Mouse (Mus musculus): ENCODE results near the gene Olfr221. TPM values are rescaled to one million over a fixed set of nuclear protein-coding genes. Genes with fewer than 3 reads are reported as not detected.

Olfr221 gene
- total RNA-seq, 2 experiments from 2014 or later: not detected

GRCm38 (mm10) chr14:52003981-52004495 lies 38.2 kb downstream of the Olfr221 start:
- DNase-seq: no peak

GRCm38 (mm10) chr14:51997483-51997882 lies 44.8 kb downstream of the Olfr221 start:
- peak; percentile 5 for DNase-seq

DNA sequence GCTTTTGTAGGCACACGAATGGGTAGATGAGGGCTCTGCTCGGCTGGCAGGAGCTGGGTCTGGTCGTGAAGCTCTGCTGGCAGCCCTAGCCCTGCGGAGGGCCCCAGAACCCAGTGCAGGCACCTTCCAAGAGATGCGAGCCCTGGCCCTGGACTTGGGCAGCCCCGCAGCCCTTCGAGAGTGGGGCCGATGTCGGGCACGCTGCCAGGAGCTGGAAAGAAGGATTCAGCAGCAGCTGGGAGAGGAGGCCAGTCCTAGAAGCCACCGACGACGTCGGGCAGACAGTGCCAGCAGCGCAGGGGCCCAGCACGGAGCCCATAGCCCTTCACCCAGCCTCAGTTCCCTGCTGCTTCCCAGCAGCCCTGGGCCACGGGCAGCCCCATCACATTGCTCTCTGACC lies 45.4 kb downstream of the Olfr221 start:
- no peak for DNase-seq

DNA sequence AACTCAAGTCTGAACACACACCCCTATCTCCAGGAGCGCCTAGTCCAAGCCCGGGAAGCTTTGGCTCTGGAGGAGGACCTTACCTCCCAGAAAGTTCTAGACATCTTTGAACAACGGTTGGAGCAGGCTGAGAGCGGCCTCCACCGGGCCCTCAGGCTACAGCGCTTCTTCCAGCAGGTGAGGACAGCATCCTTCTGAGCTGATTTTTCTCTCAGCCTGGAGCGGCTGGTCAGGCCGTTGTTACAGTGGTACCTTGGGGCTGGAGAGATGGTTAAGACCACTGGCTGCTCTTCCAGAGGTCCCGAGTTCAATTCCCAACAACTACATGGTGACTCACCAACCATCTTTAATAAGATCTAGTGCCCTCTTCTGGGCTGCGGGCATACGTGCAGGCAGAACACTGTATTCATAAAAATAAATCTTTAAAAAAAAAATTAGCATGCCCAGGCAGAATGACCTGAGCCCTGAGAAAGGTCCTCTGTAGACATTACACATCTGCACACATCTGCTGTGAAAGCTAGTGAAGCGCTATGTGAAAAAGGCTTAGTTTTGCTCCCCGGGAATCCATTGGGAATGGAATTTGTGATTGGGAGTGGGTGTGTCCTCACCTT lies 45.9 kb downstream of the Olfr221 start:
- DNase-seq: no peak

- DNase-seq: no peak
These were observed 46.9 kb downstream of the Olfr221 start for GRCm38 (mm10) chr14:51995219-51995871.

- DNase-seq: no peak
These were observed 47.8 kb downstream of the Olfr221 start for GRCm38 (mm10) chr14:51994453-51994852.

GRCm38 (mm10) chr14:51989461-51989970 lies 52.7 kb downstream of the Olfr221 start:
- no peak for DNase-seq

GRCm38 (mm10) chr14:51988731-51989130 lies 53.5 kb downstream of the Olfr221 start:
- no peak for DNase-seq

DNA sequence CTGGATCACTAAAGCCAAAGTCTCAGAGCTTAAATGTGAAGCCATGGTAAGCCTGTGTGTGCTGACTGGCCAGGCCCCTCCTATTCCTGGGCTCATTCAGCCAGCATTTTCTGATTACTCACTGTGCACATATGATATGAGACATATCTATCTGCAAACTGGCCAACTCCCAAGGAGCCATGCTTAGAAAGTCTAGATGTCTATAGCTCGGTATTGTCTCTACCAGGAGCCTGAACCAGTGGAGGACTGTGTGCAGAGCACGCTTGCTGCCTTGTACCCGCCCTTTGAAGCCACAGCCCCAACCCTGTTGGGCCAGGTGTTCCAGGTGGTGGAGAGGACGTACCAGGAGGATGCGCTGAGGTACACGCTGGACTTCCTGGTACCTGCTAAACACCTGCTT lies 55.1 kb downstream of the Olfr221 start:
- no peak for DNase-seq

- no peak for DNase-seq
These were observed 56.1 kb downstream of the Olfr221 start for GRCm38 (mm10) chr14:51986153-51986505.

DNA sequence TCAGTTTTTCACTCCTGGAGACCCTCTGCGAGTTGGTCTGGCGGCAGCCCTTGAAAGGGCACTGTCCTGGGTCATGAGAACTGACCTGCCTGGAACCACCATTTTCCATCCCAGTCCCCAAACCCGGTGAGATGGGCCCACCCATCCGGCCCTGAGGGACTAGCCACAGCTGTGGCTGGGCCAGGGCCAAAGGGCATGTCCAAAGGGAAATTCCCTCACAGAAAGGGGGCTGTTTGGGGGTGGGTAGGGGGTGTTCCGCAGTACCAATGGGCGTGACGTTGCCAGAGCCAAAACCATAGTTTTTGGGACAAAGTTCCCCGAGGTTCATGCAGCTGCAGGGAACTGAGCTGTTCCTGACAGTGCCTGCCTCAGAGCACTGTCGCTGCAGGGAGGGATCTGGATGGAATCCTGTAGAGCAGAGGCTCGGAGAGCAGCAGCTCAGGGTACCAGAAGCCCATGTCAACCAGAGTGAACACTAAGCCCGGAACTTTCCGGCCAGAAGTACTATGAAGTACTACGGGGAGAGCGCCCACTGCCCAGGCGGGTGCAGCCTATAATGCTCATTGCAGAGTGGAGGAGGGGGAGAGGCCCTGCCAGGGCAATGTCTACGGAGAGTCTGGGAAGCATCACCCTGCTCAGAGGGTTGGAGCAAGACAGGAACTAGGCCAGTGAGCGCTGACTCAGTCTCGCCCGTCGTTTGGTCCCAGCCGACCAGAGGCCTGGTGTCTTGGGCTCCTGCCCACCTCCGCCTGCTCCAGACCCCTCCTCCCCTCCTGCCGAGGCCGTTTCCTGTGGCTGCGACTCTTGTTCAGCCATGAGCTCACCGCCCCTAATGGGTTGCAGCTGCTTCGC lies 56.7 kb downstream of the Olfr221 start:
- peak; percentile 92 for DNase-seq

- DNase-seq: peak; percentile 86
These were observed 57.7 kb downstream of the Olfr221 start, which contains the start of gene Arhgef40 for GRCm38 (mm10) chr14:51984247-51985231. Arhgef40 (plus strand) TSS chr14:51984719.

Other genes starting within 250 kb of the Olfr221 start
- gene AY358078, start 242.4 kb downstream of the Olfr221 start, total RNA-seq (2021): not detected
- gene Ear6, start 188.8 kb downstream of the Olfr221 start, total RNA-seq (2021): not detected
- 10 to 100 TPM in 1 of 2 experiments, 1 to 10 TPM in 1; 9.3 to 15.8 TPM for gene Mettl17, start 157.6 kb downstream of the Olfr221 start, total RNA-seq (2021)
- under 1 TPM; 0.46 to 0.54 TPM for gene Slc39a2, start 149.6 kb downstream of the Olfr221 start, total RNA-seq (2021)
- 1,000 to 10,000 TPM; 1,373 to 1,538 TPM for gene Ndrg2, start 128.3 kb downstream of the Olfr221 start, total RNA-seq (2021)
- 1 to 10 TPM in 1 of 2 experiments, under 1 TPM in 1; 0.62 to 1.1 TPM for gene Tppp2, start 124.0 kb downstream of the Olfr221 start, total RNA-seq (2021)
- gene Rnase13, start 119.7 kb downstream of the Olfr221 start, total RNA-seq (2021): not detected
- 10 to 100 TPM; 17.2 to 17.6 TPM for gene Arhgef40, start 57.7 kb downstream of the Olfr221 start, total RNA-seq (2021)
- 1 to 10 TPM; 1.5 to 2.1 TPM for gene Tmem253, start 26.8 kb downstream of the Olfr221 start, total RNA-seq (2021)
- gene Zfp219, start 21.7 kb downstream of the Olfr221 start, total RNA-seq (2021): 10 to 100 TPM; 10.8 to 11.7 TPM
- gene Hnrnpc, start 61.6 kb upstream of the Olfr221 start, total RNA-seq (2021): 10 to 100 TPM; 71.5 to 72.2 TPM
- not detected for gene Rpgrip1, start 68.2 kb upstream of the Olfr221 start, total RNA-seq (2021)
- 10 to 100 TPM; 11.7 to 11.9 TPM for gene Supt16, start 155.0 kb upstream of the Olfr221 start, total RNA-seq (2021)
- 10 to 100 TPM; 31.1 to 33.9 TPM for gene Chd8, start 215.3 kb upstream of the Olfr221 start, total RNA-seq (2021)
- gene Tox4, start 236.7 kb upstream of the Olfr221 start, total RNA-seq (2021): 10 to 100 TPM; 35.8 to 41.6 TPM
- 1 to 10 TPM; 2.3 to 3.5 TPM for gene Rab2b, start 237.1 kb upstream of the Olfr221 start, total RNA-seq (2021)